Mouse (Mus musculus): ENCODE results near the gene Isg20. TPM values are rescaled to one million over a fixed set of nuclear protein-coding genes. Genes with fewer than 3 reads are reported as not detected.

The Isg20 gene
- polyA plus RNA-seq, 1 experiment from 2014 or later = 0.40 TPM

Small RNAs within 50 kb of the gene (microRNA-seq; reads per million reads assigned to microRNA genes)
- gene Mir7-2 = 365 reads per million, percentile 67 among the genes with 10 or more reads in this experiment

Other genes starting within 250 kb of the Isg20 start
- 15.8 and 18.3 TPM in 2 replicates for gene Ntrk3, start 175.4 kb upstream of the Isg20 start, polyA plus RNA-seq (2015; fragmentation: Nextera tagmentation; extraction: Ambion mirVana)
- 73.1 and 79.1 TPM in 2 replicates for gene Mrps11, start 130.3 kb upstream of the Isg20 start, polyA plus RNA-seq (2015; fragmentation: Nextera tagmentation; extraction: Ambion mirVana)
- 58.6 and 64.2 TPM in 2 replicates for gene Mrpl46, start 129.9 kb upstream of the Isg20 start, polyA plus RNA-seq (2015; fragmentation: Nextera tagmentation; extraction: Ambion mirVana)
- gene Det1, start 66.2 kb upstream of the Isg20 start, polyA plus RNA-seq (2015; fragmentation: Nextera tagmentation; extraction: Ambion mirVana) = 17.7 and 18.1 TPM in 2 replicates
- 47.0 and 49.9 TPM in 2 replicates for gene Aen, start 17.6 kb upstream of the Isg20 start, polyA plus RNA-seq (2015; fragmentation: Nextera tagmentation; extraction: Ambion mirVana)
- gene Acan, start 140.1 kb downstream of the Isg20 start, polyA plus RNA-seq (2015; fragmentation: Nextera tagmentation; extraction: Ambion mirVana) = 0.08 TPM in 2 replicates
- gene Hapln3, start 217.6 kb downstream of the Isg20 start, polyA plus RNA-seq (2015; fragmentation: Nextera tagmentation; extraction: Ambion mirVana) = 0.84 and 1.7 TPM in 2 replicates
- 46.4 and 50.7 TPM in 2 replicates for gene Mfge8, start 235.6 kb downstream of the Isg20 start, polyA plus RNA-seq (2015; fragmentation: Nextera tagmentation; extraction: Ambion mirVana)

Data from midbrain, embryonic 13.5 days (tissue).